Mouse (Mus musculus): ENCODE measurements at regions not wholly inside any gene's neighbourhood (a gene's known extent, or its start where the extent isn't known, plus 50 kb on each side); places are given as distances from the start of the nearest gene placed in this dataset.

- DNase-seq (ENCODE audit: low read depth, low spot score) = no peak
Measured at GRCm38 (mm10) chr15:5510056-5510455, 266.1 kb upstream of the Ptger4 start.

- DNase-seq (ENCODE audit: low read depth, low spot score) = no peak
Measured at GRCm38 (mm10) chr15:5511046-5511445, 267.1 kb upstream of the Ptger4 start.

GRCm38 (mm10) chr15:5512546-5512945 lies 268.6 kb upstream of the Ptger4 start:
- DNase-seq (ENCODE audit: low read depth, low spot score) = no peak

- no peak for DNase-seq (ENCODE audit: low read depth, low spot score)
Measured at GRCm38 (mm10) chr15:5513146-5513545, 269.2 kb upstream of the Ptger4 start.

- DNase-seq (ENCODE audit: low read depth, low spot score) = peak; percentile 11
Measured at GRCm38 (mm10) chr15:5514217-5514616, 270.2 kb upstream of the Ptger4 start.

- DNase-seq (ENCODE audit: low read depth, low spot score) = no peak
Measured at GRCm38 (mm10) chr15:5517244-5517966, 273.4 kb upstream of the Ptger4 start.

GRCm38 (mm10) chr15:5519552-5519951 lies 275.6 kb upstream of the Ptger4 start:
- no peak for DNase-seq (ENCODE audit: low read depth, low spot score)

GRCm38 (mm10) chr15:5519997-5520396 lies 276.0 kb upstream of the Ptger4 start:
- no peak for DNase-seq (ENCODE audit: low read depth, low spot score)

GRCm38 (mm10) chr15:5528619-5529018 lies 284.6 kb upstream of the Ptger4 start:
- peak; percentile 6 for DNase-seq (ENCODE audit: low read depth, low spot score)

- no peak for DNase-seq (ENCODE audit: low read depth, low spot score)
Measured at GRCm38 (mm10) chr15:5533656-5534055, 289.7 kb upstream of the Ptger4 start.

- no peak for DNase-seq (ENCODE audit: low read depth, low spot score)
Measured at GRCm38 (mm10) chr15:5537432-5537831, 293.4 kb upstream of the Ptger4 start.

- DNase-seq (ENCODE audit: low read depth, low spot score) = no peak
Measured at GRCm38 (mm10) chr15:5539301-5539928, 295.4 kb upstream of the Ptger4 start.

GRCm38 (mm10) chr15:5554526-5554925 lies 310.5 kb upstream of the Ptger4 start:
- DNase-seq (ENCODE audit: low read depth, low spot score) = no peak

GRCm38 (mm10) chr15:5554926-5555325 lies 310.9 kb upstream of the Ptger4 start:
- no peak for DNase-seq (ENCODE audit: low read depth, low spot score)

- peak; percentile 32 for DNase-seq (ENCODE audit: low read depth, low spot score)
Measured at GRCm38 (mm10) chr15:5555381-5556066, 311.5 kb upstream of the Ptger4 start.

- DNase-seq (ENCODE audit: low read depth, low spot score) = no peak
Measured at GRCm38 (mm10) chr15:5561783-5562182, 317.8 kb upstream of the Ptger4 start.

GRCm38 (mm10) chr15:5574366-5574765 lies 330.4 kb upstream of the Ptger4 start:
- no peak for DNase-seq (ENCODE audit: low read depth, low spot score)

- DNase-seq (ENCODE audit: low read depth, low spot score) = peak; percentile 6
Measured at GRCm38 (mm10) chr15:5579559-5579958, 335.6 kb upstream of the Ptger4 start.

GRCm38 (mm10) chr15:5580416-5580815 lies 336.4 kb upstream of the Ptger4 start:
- DNase-seq (ENCODE audit: low read depth, low spot score) = peak; percentile 22

- DNase-seq (ENCODE audit: low read depth, low spot score) = no peak
Measured at GRCm38 (mm10) chr15:5584381-5584780, 340.4 kb upstream of the Ptger4 start.

GRCm38 (mm10) chr15:5604732-5605266 lies 360.8 kb upstream of the Ptger4 start:
- DNase-seq (ENCODE audit: low read depth, low spot score) = no peak

- no peak for DNase-seq (ENCODE audit: low read depth, low spot score)
Measured at GRCm38 (mm10) chr15:5607533-5607932, 363.5 kb upstream of the Ptger4 start.

Measured in brain, adult 2 months (tissue).